Mouse (Mus musculus): ENCODE measurements around the gene Mrpl55.
"Not testable (repeated sequence)": the region's sequence is repeated elsewhere in the genome, so short reads cannot be mapped to it uniquely, and the experiment has no call there.

Mrpl55 gene

GRCm38 (mm10) chr11:59196230-59196629 lies 6.1 kb upstream of the Mrpl55 start:
- DNase-seq: peak; percentile 48

- no peak for DNase-seq
Measured at GRCm38 (mm10) chr11:59201216-59202002, 877 bp upstream of the Mrpl55 start.

- peak; percentile 92 for DNase-seq
Measured at GRCm38 (mm10) chr11:59208153-59208831, 6.0 kb downstream of the Mrpl55 start, which contains the start of gene 2310033P09Rik. 2310033P09Rik (plus strand) TSS chr11:59208321.

- peak; percentile 82 for DNase-seq
Measured at GRCm38 (mm10) chr11:59209003-59209441, 6.7 kb downstream of the Mrpl55 start.

- DNase-seq: no peak
Measured at GRCm38 (mm10) chr11:59209580-59209979, 7.3 kb downstream of the Mrpl55 start.

- DNase-seq: no peak
Measured at GRCm38 (mm10) chr11:59210020-59210419, 7.7 kb downstream of the Mrpl55 start.

- DNase-seq: not testable (repeated sequence)
Measured at GRCm38 (mm10) chr11:59211561-59211960, 9.3 kb downstream of the Mrpl55 start.

- DNase-seq: peak; percentile 57
Measured at GRCm38 (mm10) chr11:59212320-59212719, 10.0 kb downstream of the Mrpl55 start.

GRCm38 (mm10) chr11:59212892-59213494 lies 10.7 kb downstream of the Mrpl55 start:
- no peak for DNase-seq

GRCm38 (mm10) chr11:59216955-59217354 lies 14.7 kb downstream of the Mrpl55 start:
- DNase-seq: no peak

- DNase-seq: peak; percentile 87
Measured at GRCm38 (mm10) chr11:59218389-59218998, 16.2 kb downstream of the Mrpl55 start.

GRCm38 (mm10) chr11:59219064-59219463 lies 16.8 kb downstream of the Mrpl55 start:
- peak; percentile 64 for DNase-seq

- no peak for DNase-seq
Measured at GRCm38 (mm10) chr11:59221604-59222003, 19.3 kb downstream of the Mrpl55 start.

GRCm38 (mm10) chr11:59222306-59222705 lies 20.0 kb downstream of the Mrpl55 start:
- DNase-seq: no peak

- DNase-seq: no peak
Measured at GRCm38 (mm10) chr11:59224025-59224424, 21.7 kb downstream of the Mrpl55 start.

GRCm38 (mm10) chr11:59224470-59224869 lies 22.2 kb downstream of the Mrpl55 start:
- DNase-seq: no peak

- no peak for DNase-seq
Measured at GRCm38 (mm10) chr11:59225167-59225566, 22.9 kb downstream of the Mrpl55 start.

GRCm38 (mm10) chr11:59226251-59226650 lies 24.0 kb downstream of the Mrpl55 start:
- DNase-seq: no peak

GRCm38 (mm10) chr11:59226787-59227603 lies 24.7 kb downstream of the Mrpl55 start:
- DNase-seq: peak; percentile 60

GRCm38 (mm10) chr11:59227604-59228121 lies 25.4 kb downstream of the Mrpl55 start:
- peak; percentile 67 for DNase-seq

- DNase-seq: peak; percentile 97
Measured at GRCm38 (mm10) chr11:59228122-59228953, 26.1 kb downstream of the Mrpl55 start, which contains the start of gene Arf1. Arf1 (minus strand) TSS chr11:59228270.

Measured in lung, postnatal 36 days (tissue).